Mouse (Mus musculus) megakaryocyte, embryonic 14.5 days (primary cell): ENCODE results near the gene Nradd. TPM values are rescaled to one million over a fixed set of nuclear protein-coding genes. Genes with fewer than 3 reads are reported as not detected.

Experiments
- H3K27me3 ChIP-seq: replicated peaks from 2 replicates; pipeline ENCODE3; 2012; ENCODE audit warnings: inconsistent platforms
- H3K36me3 ChIP-seq: replicated peaks from 2 replicates; pipeline ENCODE3; 2012; ENCODE audit warnings: low read length, inconsistent platforms, mixed read lengths
- H3K4me1 ChIP-seq: 2 replicates; pipeline ENCODE4 v1.6.1; 2012; ENCODE audit warnings: inconsistent platforms
- H3K4me3 ChIP-seq: replicated peaks from 2 replicates; pipeline ENCODE3; 2012; ENCODE audit warnings: moderate library complexity, mild to moderate bottlenecking, inconsistent platforms
- H3K9me3 ChIP-seq: 2 replicates; pipeline ENCODE4 v1.6.1; 2012; ENCODE audit warnings: inconsistent platforms
- FLI1 ChIP-seq: IDR thresholded peaks from 2 replicates; pipeline ENCODE4 v1.6.1; 2012; ENCODE audit warnings: low read length, inconsistent platforms, mixed read lengths
- GATA1 ChIP-seq: IDR thresholded peaks from 3 replicates; pipeline ENCODE4 v1.6.1; 2012; ENCODE audit warnings: mixed read lengths, low read length, inconsistent platforms, borderline replicate concordance
- polyA plus RNA-seq: library from polyadenylated mRNA; stranded (reverse); fragments of >175 nt; gene quantifications from 2 replicates; pipeline ENCODE4 v1.2.3, GENCODE M21; 2012; ENCODE audit warnings: low replicate concordance; ENCODE audit not compliant: insufficient read depth

The Nradd gene
- polyA plus RNA-seq, 1 experiment = 6.7 TPM

DNA sequence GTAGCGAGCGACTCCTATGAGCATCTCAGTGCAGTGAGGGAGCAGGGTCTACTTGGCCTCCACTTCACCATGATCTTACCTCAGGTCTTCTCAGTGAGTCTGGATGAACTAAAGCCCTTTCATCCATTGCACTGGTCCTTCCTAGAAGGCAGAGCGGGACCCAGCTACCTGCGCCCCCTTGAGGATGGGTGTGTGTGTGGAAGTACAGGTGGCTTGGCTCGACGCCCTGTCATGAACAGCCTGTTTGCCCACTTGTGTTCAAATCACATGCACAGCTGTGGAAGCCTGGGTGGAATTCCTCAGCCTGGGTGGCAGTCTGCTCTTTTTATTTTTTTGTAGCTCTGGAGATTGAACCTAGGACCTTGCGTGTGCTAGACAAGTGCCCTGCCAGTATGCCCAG is 4.1 kb downstream of the Nradd start:
- Histone ChIP-seq H3K27me3 (no peaks in the 10 kb centered on the region), H3K4me3 (no peak overlapping the region), H3K36me3 (peaks cover 95% of the 10 kb centered on the region), H3K4me1 (peaks cover 38% of the 10 kb centered on the region), H3K9me3 (no peaks in the 10 kb centered on the region)
- TF ChIP-seq FLI1 = no peak
- no peak for TF ChIP-seq GATA1

DNA sequence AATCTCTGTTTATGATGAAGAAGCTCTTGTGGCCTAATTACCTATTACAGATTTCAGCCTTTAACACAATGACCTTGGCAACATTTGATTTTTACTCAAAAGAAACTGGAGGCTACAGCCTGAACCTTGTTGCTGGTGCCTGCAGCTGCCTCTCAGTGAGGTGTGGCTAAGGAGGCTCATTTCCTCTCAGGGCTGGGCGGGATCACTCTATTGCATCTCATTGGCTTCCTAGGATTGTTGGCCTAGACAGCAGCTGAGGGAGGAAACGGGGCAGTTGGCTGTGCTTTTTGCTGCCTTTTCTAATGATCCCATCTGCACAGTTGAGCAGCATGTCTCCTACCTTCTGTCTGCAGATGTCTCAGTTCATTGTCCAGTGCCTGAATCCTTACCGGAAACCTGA is 7.2 kb downstream of the Nradd start:
- peaks cover 30% of the 10 kb centered on the region for H3K4me1 ChIP-seq
- H3K27me3 ChIP-seq = no peaks in the 10 kb centered on the region
- TF ChIP-seq FLI1 (no peak), GATA1 (no peak)
- peaks cover 94% of the 10 kb centered on the region for H3K36me3 ChIP-seq
- no peak overlapping the region for H3K4me3 ChIP-seq
- no peaks in the 10 kb centered on the region for H3K9me3 ChIP-seq

DNA sequence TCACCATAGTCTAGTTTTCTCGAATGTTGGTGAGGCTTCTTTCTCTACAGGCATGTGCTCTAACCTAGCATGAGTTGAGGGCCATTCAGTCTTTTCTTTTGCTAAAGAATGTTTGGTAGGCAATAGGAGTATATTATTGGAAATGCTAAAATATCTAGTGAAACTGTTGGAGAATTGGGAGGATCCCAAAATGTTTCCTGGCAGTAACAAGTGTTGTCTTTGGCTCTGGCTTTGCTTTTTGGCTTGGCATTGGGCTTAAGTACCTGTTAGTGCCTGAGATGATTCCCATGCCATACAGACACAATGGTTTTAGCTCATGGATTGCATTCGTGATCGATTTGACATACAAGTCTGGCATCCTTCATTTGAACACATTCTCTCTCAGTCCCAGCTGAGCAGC is 12.8 kb downstream of the Nradd start:
- Histone ChIP-seq H3K9me3 (no peaks in the 10 kb centered on the region), H3K4me3 (no peak overlapping the region), H3K36me3 (peaks cover 88% of the 10 kb centered on the region), H3K27me3 (no peaks in the 10 kb centered on the region), H3K4me1 (peaks cover 51% of the 10 kb centered on the region)
- no peak for TF ChIP-seq GATA1
- TF ChIP-seq FLI1 = no peak

DNA sequence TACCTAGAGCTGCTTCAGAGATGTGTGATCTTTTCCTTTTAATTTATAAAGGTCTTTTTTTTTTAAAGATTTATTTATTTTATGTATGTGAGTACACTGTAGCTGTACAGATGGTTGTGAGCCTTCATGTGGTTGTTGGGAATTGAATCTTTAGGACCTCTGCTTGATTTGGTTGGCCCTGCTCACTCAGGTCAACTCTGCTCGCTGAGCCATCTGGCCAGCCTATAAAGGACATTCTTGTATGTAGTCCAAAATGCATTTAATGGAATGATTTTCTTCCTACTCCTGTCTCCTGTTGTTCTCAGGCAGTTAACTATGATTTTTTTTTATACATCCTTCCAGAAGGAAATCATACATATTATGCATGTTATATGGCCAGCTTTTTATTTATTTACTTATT is 40.7 kb downstream of the Nradd start:
- Histone ChIP-seq H3K4me3 (no peak overlapping the region), H3K27me3 (no peaks in the 10 kb centered on the region), H3K9me3 (no peaks in the 10 kb centered on the region), H3K4me1 (peaks cover 16% of the 10 kb centered on the region), H3K36me3 (peaks cover 82% of the 10 kb centered on the region)
- no peak for TF ChIP-seq FLI1

DNA sequence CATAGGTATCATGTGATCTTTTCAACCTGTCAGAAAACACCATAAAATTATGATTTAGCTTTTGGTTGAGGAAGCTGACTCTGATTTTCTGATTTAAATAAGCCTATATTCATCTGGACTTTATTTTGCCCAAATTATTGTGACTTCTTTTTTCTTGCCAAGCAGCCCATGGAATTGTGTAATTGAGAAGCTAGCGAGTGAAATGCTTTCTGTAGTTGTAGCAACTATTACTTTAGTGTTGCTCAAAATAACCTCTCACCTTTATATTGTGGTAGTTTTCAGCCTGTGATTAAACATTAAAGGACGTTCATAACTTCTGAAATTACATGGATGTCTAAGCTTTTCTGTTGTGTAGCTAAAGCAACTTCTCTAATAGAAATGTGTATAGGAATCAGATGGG is 42.1 kb downstream of the Nradd start:
- no peaks in the 10 kb centered on the region for H3K9me3 ChIP-seq
- H3K27me3 ChIP-seq = no peaks in the 10 kb centered on the region
- H3K4me3 ChIP-seq = no peak overlapping the region
- peaks cover 82% of the 10 kb centered on the region for H3K36me3 ChIP-seq
- TF ChIP-seq GATA1 (no peak), FLI1 (no peak)
- peaks cover 16% of the 10 kb centered on the region for H3K4me1 ChIP-seq

Other genes with a start within 250 kb of the Nradd start
- 62.2 and 88.1 TPM in 2 replicates for gene Ptpn23, start 216.2 kb downstream of the Nradd start, polyA plus RNA-seq
- gene Ngp, start 204.7 kb downstream of the Nradd start, polyA plus RNA-seq = 8.2 TPM in 1 of 2 replicates, not detected in the other
- 10.0 and 10.6 TPM in 2 replicates for gene Klhl18, start 147.8 kb downstream of the Nradd start, polyA plus RNA-seq
- 0.18 TPM in 1 of 2 replicates, not detected in the other for gene Kif9, start 147.5 kb downstream of the Nradd start, polyA plus RNA-seq
- gene Setd2, start 91.9 kb downstream of the Nradd start, polyA plus RNA-seq = 0.95 and 4.6 TPM in 2 replicates
- gene Nbeal2, start 29.7 kb upstream of the Nradd start, polyA plus RNA-seq = 102 and 106 TPM in 2 replicates
- 77.7 and 537 TPM in 2 replicates for gene Ccdc12, start 32.1 kb upstream of the Nradd start, polyA plus RNA-seq
- not detected in 2 replicates for gene Myl3, start 117.4 kb upstream of the Nradd start, polyA plus RNA-seq
- 0.11 TPM in 1 of 2 replicates, not detected in the other for gene Pth1r, start 122.7 kb upstream of the Nradd start, polyA plus RNA-seq
- not detected in 2 replicates for gene Prss42, start 173.7 kb upstream of the Nradd start, polyA plus RNA-seq
- not detected in 2 replicates for gene Prss44, start 189.5 kb upstream of the Nradd start, polyA plus RNA-seq
- not detected in 2 replicates for gene Prss43, start 202.2 kb upstream of the Nradd start, polyA plus RNA-seq
- gene Prss45, start 210.1 kb upstream of the Nradd start, polyA plus RNA-seq = not detected in 2 replicates
- gene Prss46, start 220.1 kb upstream of the Nradd start, polyA plus RNA-seq = not detected in 2 replicates
- gene Prss50, start 233.5 kb upstream of the Nradd start, polyA plus RNA-seq = 0.70 TPM in 1 of 2 replicates, not detected in the other